Mouse (Mus musculus): ENCODE data around the gene Nt5e.

GRCm38 (mm10) chr9:88398461-88398860 is 71.5 kb downstream of the Nt5e start:
- TF ChIP-seq CTCF (conservative IDR thresholded peaks at IDR 0.05; ENCODE audit: insufficient read depth, insufficient read length, low read depth, low read length) (no peak), POLR2A (IDR thresholded peaks at IDR 0.05; ENCODE audit: low read depth, low read length) (no peak)

Measured in kidney, adult 2 months (tissue).